Mouse (Mus musculus) CH12.LX (cell line): ENCODE measurements around the gene Col18a1.
"Not testable (repeated sequence)": the region's sequence is repeated elsewhere in the genome, so short reads cannot be mapped to it uniquely, and the experiment has no call there.

Experiments used
- BHLHE40 ChIP-seq: IDR thresholded peaks from 2 replicates; pipeline ENCODE4 v1.6.1; 2011; ENCODE audit warnings: mild to moderate bottlenecking, low read depth, low read length, improper control_type of control experiment
- CHD2 ChIP-seq: IDR thresholded peaks from 2 replicates; pipeline ENCODE4 v1.6.1; 2011; ENCODE audit warnings: low read length, improper control_type of control experiment
- CTCF ChIP-seq, 2 experiments: IDR thresholded peaks in 1 of 2; conservative IDR thresholded peaks in 1 of 2; 2 replicates each; pipeline ENCODE4 v1.5.1; 2011 to 2012; ENCODE audit warnings: low read depth in 2 of 2, low read length in 2 of 2, improper control_type of control experiment in 1 of 2, inconsistent platforms in 1 of 2, mild to moderate bottlenecking in 1 of 2, moderate library complexity in 1 of 2
- EP300 ChIP-seq: IDR thresholded peaks from 2 replicates; pipeline ENCODE4 v1.6.1; 2011; ENCODE audit warnings: low read length, improper control_type of control experiment
- ETS1 ChIP-seq: conservative IDR thresholded peaks from 2 replicates; pipeline ENCODE4 v1.6.1; 2012; ENCODE audit warnings: low read depth, mild to moderate bottlenecking, inconsistent platforms, low read length, improper control_type of control experiment, moderate library complexity
- HCFC1 ChIP-seq: IDR thresholded peaks from 2 replicates; pipeline ENCODE4 v1.6.1; 2012; ENCODE audit warnings: low read depth, mild to moderate bottlenecking, inconsistent platforms, low read length, improper control_type of control experiment
- MAFK ChIP-seq: IDR thresholded peaks from 2 replicates; pipeline ENCODE4 v1.6.1; 2011; ENCODE audit warnings: low read length, improper control_type of control experiment; ENCODE audit not compliant: insufficient replicate concordance
- MAX ChIP-seq: IDR thresholded peaks from 2 replicates; pipeline ENCODE4 v1.6.1; 2011; ENCODE audit warnings: low read length, improper control_type of control experiment
- MEF2A ChIP-seq: IDR thresholded peaks from 2 replicates; pipeline ENCODE4 v1.6.1; 2014; ENCODE audit warnings: low read depth, mild to moderate bottlenecking, inconsistent platforms, low read length, improper control_type of control experiment, borderline replicate concordance
- POLR2A ChIP-seq: IDR thresholded peaks from 2 replicates; pipeline ENCODE4 v1.6.1; 2011; ENCODE audit warnings: low read depth, mild to moderate bottlenecking, improper control_type of control experiment, low read length
- TCF12 ChIP-seq: IDR thresholded peaks from 2 replicates; pipeline ENCODE4 v1.6.1; 2014; ENCODE audit warnings: low read depth, mild to moderate bottlenecking, inconsistent platforms, low read length, improper control_type of control experiment
- USF1 ChIP-seq: IDR thresholded peaks from 2 replicates; pipeline ENCODE4 v1.6.1; 2014; ENCODE audit warnings: low read depth, mild to moderate bottlenecking, inconsistent platforms, low read length, improper control_type of control experiment
- USF2 ChIP-seq: conservative IDR thresholded peaks from 2 replicates; pipeline ENCODE4 v1.6.1; 2011; ENCODE audit warnings: low read depth, low read length, improper control_type of control experiment
- ZC3H11A ChIP-seq: IDR thresholded peaks from 2 replicates; pipeline ENCODE4 v1.6.1; 2012; ENCODE audit warnings: low read depth, mild to moderate bottlenecking, inconsistent platforms, low read length, improper control_type of control experiment

DNA sequence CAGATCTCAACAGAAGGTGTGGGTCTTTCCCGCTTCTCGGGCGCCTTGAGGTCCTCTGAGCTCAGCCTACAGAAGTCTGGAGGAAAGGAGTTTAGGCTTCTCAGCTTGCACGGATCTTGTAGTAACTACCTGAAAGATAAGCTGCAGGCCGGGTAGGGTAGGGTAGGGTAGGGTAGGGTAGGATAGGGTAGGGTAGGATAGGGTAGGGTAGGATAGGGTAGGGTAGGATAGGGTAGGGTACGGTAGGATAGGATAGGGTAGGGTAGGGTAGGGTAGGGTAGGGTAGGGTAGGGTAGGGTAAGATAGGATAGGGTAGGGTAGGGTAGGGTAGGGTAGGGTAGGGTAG is 31.6 kb downstream of the Col18a1 start:
- TF ChIP-seq EP300; POLR2A; CTCF (conservative IDR thresholded peaks at IDR 0.05 in 1 of 2, IDR thresholded peaks at IDR 0.05 in 1 of 2; ENCODE audit: low read depth in 2 of 2, low read length in 2 of 2); BHLHE40; ZC3H11A; MAFK; USF2; ETS1; HCFC1; TCF12; MEF2A; USF1; CHD2; MAX: not testable (repeated sequence)
